Mouse (Mus musculus) natural killer cell, adult 2 months (primary cell): ENCODE results near the gene Ankmy1.
A peak's percentile ranks its signal among the peaks of the same experiment; 100 is the strongest.

Experiments
- DNase-seq, 2 experiments: peaks; one replicate each; pipeline ENCODE4 v3.0.0; 2022; ENCODE audit warnings: low spot score in 2 of 2

The Ankmy1 gene

GRCm38 (mm10) chr1:92831188-92832001 is 71.3 kb downstream of the Ankmy1 start, which contains the start of gene Gpc1:
Gpc1 (plus strand) TSS chr1:92831645.
- DNase-seq: peak; percentile 68 to 79

DNA sequence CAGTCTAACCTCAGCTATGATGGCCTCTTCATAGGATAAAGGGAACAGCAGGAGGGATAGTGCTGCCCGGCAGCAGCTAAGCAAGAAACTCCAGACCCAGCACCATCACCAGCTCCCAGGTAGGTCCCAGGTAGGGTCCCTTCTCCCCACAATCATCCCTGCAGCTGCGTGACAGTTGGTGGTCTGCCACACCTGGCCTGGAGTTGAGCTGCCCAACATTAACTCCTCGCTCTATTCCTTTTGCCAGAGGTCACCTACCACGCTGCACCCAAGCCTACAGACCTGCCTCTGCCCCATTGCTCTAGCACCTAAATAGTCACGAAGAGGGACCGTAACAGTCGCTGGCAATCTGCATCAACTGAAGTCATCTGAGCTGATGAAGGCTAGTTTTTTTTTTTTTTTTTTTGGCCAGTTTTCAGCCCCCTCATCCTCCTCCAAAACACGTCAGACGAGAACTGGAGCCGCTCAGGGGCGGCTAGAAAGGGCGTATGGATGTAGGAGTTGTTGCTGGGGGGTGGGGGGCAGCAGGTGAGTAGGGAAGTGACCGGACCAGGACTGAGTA is 72.0 kb downstream of the Ankmy1 start:
- no peak for DNase-seq

GRCm38 (mm10) chr1:92815756-92816294 is 86.9 kb downstream of the Ankmy1 start:
- peak; percentile 47 to 69 for DNase-seq

DNA sequence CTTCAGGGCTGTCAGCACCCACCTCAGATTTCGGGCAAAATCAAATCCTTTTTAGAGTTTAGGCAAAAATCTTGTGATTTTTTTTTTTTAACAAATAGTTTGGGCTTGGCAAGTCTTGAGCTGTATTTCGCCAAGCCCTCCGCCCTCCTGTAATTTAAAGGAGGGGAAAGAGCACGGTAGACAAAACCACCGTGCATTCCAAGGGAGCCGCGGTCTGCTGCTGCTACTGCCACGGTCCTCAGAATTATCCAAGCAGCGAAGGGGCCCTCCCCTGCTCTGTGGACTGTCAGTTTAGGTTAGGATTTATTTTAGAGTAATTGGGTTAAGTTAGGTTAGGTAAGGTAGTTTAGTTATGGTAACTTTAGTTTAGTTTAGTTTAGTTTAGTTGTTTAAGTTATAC is 87.6 kb downstream of the Ankmy1 start:
- no peak for DNase-seq

- DNase-seq: no peak
Measured at GRCm38 (mm10) chr1:92814319-92814718, 88.4 kb downstream of the Ankmy1 start.
